28 mouse cellular contexts compared by ENCODE assay signal in genomic region chr17:25817662-25818061, GRCm38 (mm10). TPM values are rescaled to one million over a fixed set of nuclear protein-coding genes. Genes with fewer than 3 reads are reported as not detected.
DNase-seq lines count a peak whose midpoint lies in the region; ATAC-seq and TF ChIP-seq lines count a peak whose summit lies in the region.
"Had no signal": no experiment of that assay in that cellular context is flagged by ENCODE, and none has a peak within 500 bp of the region (broad histone marks: within the 10 kb centered on the region; RNA-seq: fewer than 3 reads in every experiment).

No protein-coding gene starts in this region.

- no peak overlapping the region for H3K4me2 ChIP-seq in forebrain, embryonic 11.5 days (ENCODE audit: low read depth, low read length, severe bottlenecking)
- no peak overlapping the region for H3K4me2 ChIP-seq in forebrain, postnatal 0 days (ENCODE audit: low read depth)
- no peak overlapping the region for H3K4me2 ChIP-seq in midbrain, embryonic 16.5 days (ENCODE audit: low read length)
- H3K4me2 ChIP-seq: embryonic facial prominence, embryonic 12.5 days; embryonic facial prominence, embryonic 15.5 days; forebrain, embryonic 12.5 days; forebrain, embryonic 15.5 days; heart, embryonic 13.5 days; hindbrain, embryonic 14.5 days had no signal

- WGBS in forebrain, embryonic 11.5 days, result 89% methylated on average over 11 of the region's 11 CpGs
- 88% methylated on average over 11 of the region's 11 CpGs for WGBS in forebrain, postnatal 0 days
- WGBS in midbrain, embryonic 16.5 days, result 90% methylated on average over 11 of the region's 11 CpGs

- ATAC-seq in forebrain, embryonic 11.5 days (replicated peaks; ENCODE audit: low FRiP score), result no peak
- no peak for ATAC-seq in forebrain, postnatal 0 days
- ATAC-seq in midbrain, embryonic 16.5 days, result no peak
- ATAC-seq: activated CD4-positive, CD25-positive, alpha-beta regulatory T cell, adult 4 months; forebrain, embryonic 15.5 days; hindbrain, postnatal 0 days; inflammation-experienced regulatory T-cells, adult 6 months; intestine, embryonic 16.5 days had no signal

- peak; percentile 75 for DNase-seq in adrenal gland, adult 2 months
- no peak for DNase-seq in adrenal gland, postnatal 4 days (ENCODE audit: low spot score in 2 of 2)
- peak; percentile 52 for DNase-seq in forebrain, embryonic 11.5 days (ENCODE audit: low spot score)
- DNase-seq in forebrain, postnatal 0 days, result no peak
- peak; percentile 33 for DNase-seq in testis, postnatal 10 days (ENCODE audit: low spot score)
- DNase-seq in testis, postnatal 14 days (ENCODE audit: low spot score), result no peak
- DNase-seq: adrenal gland, adult 8-10 months; B cell, adult 2 months; cerebellum, adult 11 months; cerebellum, adult 2 months; cerebellum, adult 9-11 months; gastrocnemius, postnatal 25 days; heart, adult 2 months; heart, postnatal 14 days; heart, postnatal 4 days; kidney, adult 18-20 months had no signal

- no peak overlapping the region for H3K4me3 ChIP-seq in forebrain, embryonic 11.5 days (ENCODE audit: low read depth, low read length)
- H3K4me3 ChIP-seq in forebrain, postnatal 0 days (ENCODE audit: low read depth, low read length), result no peak overlapping the region
- no peak overlapping the region for H3K4me3 ChIP-seq in midbrain, embryonic 16.5 days (ENCODE audit: low read depth, low read length)
- H3K4me3 ChIP-seq: embryonic facial prominence, embryonic 12.5 days; embryonic facial prominence, embryonic 15.5 days; forebrain, embryonic 12.5 days; forebrain, embryonic 15.5 days; heart, adult 2 months; heart, embryonic 10.5 days; heart, embryonic 13.5 days had no signal

- H3K4me1 ChIP-seq in forebrain, embryonic 11.5 days (replicated peaks; ENCODE audit: control insufficient read depth, insufficient read depth, low read length), result peaks cover 6% of the 10 kb centered on the region; the same call in 1 of the 2 replicates
- H3K4me1 ChIP-seq in forebrain, postnatal 0 days (ENCODE audit: insufficient read depth), result peaks cover 10% of the 10 kb centered on the region; the same call in 1 of the 2 replicates
- H3K4me1 ChIP-seq in midbrain, embryonic 16.5 days (ENCODE audit: control insufficient read depth, insufficient read depth, low read length), result peaks cover 9% of the 10 kb centered on the region
- H3K4me1 ChIP-seq: embryonic facial prominence, embryonic 12.5 days had no signal

- peaks cover 14% of the 10 kb centered on the region for H3K27me3 ChIP-seq in forebrain, embryonic 11.5 days (ENCODE audit: control insufficient read depth, insufficient read depth, low read length)
- no peaks in the 10 kb centered on the region for H3K27me3 ChIP-seq in forebrain, postnatal 0 days (ENCODE audit: insufficient read depth, low read length)
- peaks cover 11% of the 10 kb centered on the region for H3K27me3 ChIP-seq in midbrain, embryonic 16.5 days (ENCODE audit: control insufficient read depth, insufficient read depth, low read depth, low read length)

- H3K9ac ChIP-seq in forebrain, embryonic 11.5 days (ENCODE audit: low read length), result no peak overlapping the region
- no peak overlapping the region for H3K9ac ChIP-seq in forebrain, postnatal 0 days
- no peak overlapping the region for H3K9ac ChIP-seq in midbrain, embryonic 16.5 days (ENCODE audit: low read depth, low read length)
- H3K9ac ChIP-seq: embryonic facial prominence, embryonic 12.5 days; embryonic facial prominence, embryonic 15.5 days; forebrain, embryonic 12.5 days; forebrain, embryonic 15.5 days; heart, embryonic 13.5 days; hindbrain, embryonic 14.5 days had no signal

- no peaks in the 10 kb centered on the region for H3K9me3 ChIP-seq in forebrain, embryonic 11.5 days (ENCODE audit: control insufficient read depth, low read length)
- no peaks in the 10 kb centered on the region for H3K9me3 ChIP-seq in forebrain, postnatal 0 days (ENCODE audit: low read length)
- H3K9me3 ChIP-seq in midbrain, embryonic 16.5 days (replicated peaks; ENCODE audit: control insufficient read depth, low read length, poor library complexity, severe bottlenecking), result no peaks in the 10 kb centered on the region
- H3K9me3 ChIP-seq: embryonic facial prominence, embryonic 12.5 days; embryonic facial prominence, embryonic 15.5 days; forebrain, embryonic 12.5 days; forebrain, embryonic 15.5 days; heart, embryonic 10.5 days; heart, embryonic 13.5 days had no signal

- no peak overlapping the region for H3K27ac ChIP-seq in forebrain, embryonic 11.5 days (ENCODE audit: low read depth, low read length)
- no peak overlapping the region for H3K27ac ChIP-seq in forebrain, postnatal 0 days (ENCODE audit: low read depth, low read length)
- H3K27ac ChIP-seq in midbrain, embryonic 16.5 days (ENCODE audit: low read length), result no peak overlapping the region
- H3K27ac ChIP-seq: embryonic facial prominence, embryonic 12.5 days; embryonic facial prominence, embryonic 15.5 days; forebrain, embryonic 12.5 days; forebrain, embryonic 15.5 days; heart, adult 2 months; heart, embryonic 10.5 days; heart, embryonic 13.5 days; hindbrain, embryonic 14.5 days; hindbrain, postnatal 0 days had no signal

- no peaks in the 10 kb centered on the region for H3K36me3 ChIP-seq in forebrain, embryonic 11.5 days (ENCODE audit: control insufficient read depth, insufficient read depth, low read length)
- peaks cover 38% of the 10 kb centered on the region for H3K36me3 ChIP-seq in forebrain, postnatal 0 days (ENCODE audit: insufficient read depth)
- peaks cover 27% of the 10 kb centered on the region for H3K36me3 ChIP-seq in midbrain, embryonic 16.5 days (ENCODE audit: control insufficient read depth, insufficient read depth, low read length)
- H3K36me3 ChIP-seq: embryonic facial prominence, embryonic 12.5 days; embryonic facial prominence, embryonic 15.5 days; heart, embryonic 10.5 days; heart, embryonic 13.5 days had no signal

- no peak for TF ChIP-seq CTCF in forebrain, postnatal 0 days (IDR thresholded peaks at IDR 0.05; ENCODE audit: low read depth)

RNA-seq across cellular contexts. Expression of gene Wdr24, which starts 5.8 kb away (rescaled TPM):
- 10 to 100 TPM; 19.1 to 20.8 TPM for total RNA-seq in adrenal gland, adult 2 months (2021)
- 29.5 and 38.3 TPM in 2 replicates for polyA plus RNA-seq in adrenal gland, adult 2 months (2012; rRNA removed)
- 10 to 100 TPM; 27.8 to 31.0 TPM for total RNA-seq in adrenal gland, postnatal 4 days (2021)
- 28.4 and 33.6 TPM in 2 replicates for polyA plus RNA-seq in forebrain, embryonic 11.5 days (2014; fragmentation: Nextera tagmentation; extraction: Ambion mirVana)
- 36.5 and 37.5 TPM in 2 replicates for total RNA-seq in forebrain, postnatal 0 days (2014; rRNA removed)
- polyA plus RNA-seq in forebrain, postnatal 0 days (2015; fragmentation: Nextera tagmentation; extraction: Ambion mirVana), result 23.2 and 24.5 TPM in 2 replicates
- 32.7 and 33.5 TPM in 2 replicates for polyA plus RNA-seq in midbrain, embryonic 16.5 days (2015; fragmentation: Nextera tagmentation; extraction: Ambion mirVana)

RNA-seq across cellular contexts. Expression of gene Fbxl16, which starts 8.8 kb away (rescaled TPM):
- total RNA-seq in adrenal gland, adult 2 months (2021), result 10 to 100 TPM; 26.6 to 54.4 TPM
- polyA plus RNA-seq in adrenal gland, adult 2 months (2012; rRNA removed), result 60.7 and 90.6 TPM in 2 replicates
- 10 to 100 TPM; 24.8 to 26.9 TPM for total RNA-seq in adrenal gland, postnatal 4 days (2021)
- 13.6 and 14.4 TPM in 2 replicates for polyA plus RNA-seq in forebrain, embryonic 11.5 days (2014; fragmentation: Nextera tagmentation; extraction: Ambion mirVana)
- total RNA-seq in forebrain, postnatal 0 days (2014; rRNA removed), result 97.6 and 133 TPM in 2 replicates
- polyA plus RNA-seq in forebrain, postnatal 0 days (2015; fragmentation: Nextera tagmentation; extraction: Ambion mirVana), result 27.1 and 58.7 TPM in 2 replicates
- 45.6 and 52.4 TPM in 2 replicates for polyA plus RNA-seq in midbrain, embryonic 16.5 days (2015; fragmentation: Nextera tagmentation; extraction: Ambion mirVana)
- polyA plus RNA-seq: inflammation-experienced regulatory T-cells, adult 6 months had no signal

RNA-seq across cellular contexts. Expression of gene Jmjd8, which starts 11.0 kb away (rescaled TPM):
- 100 to 1,000 TPM in 1 of 2 experiments, 10 to 100 TPM in 1; 99.4 to 111 TPM for total RNA-seq in adrenal gland, adult 2 months (2021)
- polyA plus RNA-seq in adrenal gland, adult 2 months (2012; rRNA removed), result 99.1 and 121 TPM in 2 replicates
- 10 to 100 TPM; 72.9 to 81.8 TPM for total RNA-seq in adrenal gland, postnatal 4 days (2021)
- polyA plus RNA-seq in forebrain, embryonic 11.5 days (2014; fragmentation: Nextera tagmentation; extraction: Ambion mirVana), result 50.6 and 59.2 TPM in 2 replicates
- 44.3 and 52.2 TPM in 2 replicates for total RNA-seq in forebrain, postnatal 0 days (2014; rRNA removed)
- 46.7 and 49.5 TPM in 2 replicates for polyA plus RNA-seq in forebrain, postnatal 0 days (2015; fragmentation: Nextera tagmentation; extraction: Ambion mirVana)
- 52.0 and 60.4 TPM in 2 replicates for polyA plus RNA-seq in midbrain, embryonic 16.5 days (2015; fragmentation: Nextera tagmentation; extraction: Ambion mirVana)

RNA-seq across cellular contexts. Expression of gene Stub1, which starts 15.5 kb away (rescaled TPM):
- 100 to 1,000 TPM; 149 to 184 TPM for total RNA-seq in adrenal gland, adult 2 months (2021)
- 224 and 236 TPM in 2 replicates for polyA plus RNA-seq in adrenal gland, adult 2 months (2012; rRNA removed)
- total RNA-seq in adrenal gland, postnatal 4 days (2021), result 100 to 1,000 TPM; 210 to 213 TPM
- polyA plus RNA-seq in forebrain, embryonic 11.5 days (2014; fragmentation: Nextera tagmentation; extraction: Ambion mirVana), result 322 and 358 TPM in 2 replicates
- total RNA-seq in forebrain, postnatal 0 days (2014; rRNA removed), result 237 and 238 TPM in 2 replicates
- 314 and 324 TPM in 2 replicates for polyA plus RNA-seq in forebrain, postnatal 0 days (2015; fragmentation: Nextera tagmentation; extraction: Ambion mirVana)
- 358 and 382 TPM in 2 replicates for polyA plus RNA-seq in midbrain, embryonic 16.5 days (2015; fragmentation: Nextera tagmentation; extraction: Ambion mirVana)

RNA-seq across cellular contexts. Expression of gene Rhbdl1, which starts 19.4 kb away (rescaled TPM):
- total RNA-seq in adrenal gland, adult 2 months (2021), result 10 to 100 TPM in 1 of 2 experiments, 1 to 10 TPM in 1; 9.8 to 47.1 TPM
- polyA plus RNA-seq in adrenal gland, adult 2 months (2012; rRNA removed), result 88.1 and 142 TPM in 2 replicates
- total RNA-seq in adrenal gland, postnatal 4 days (2021), result 10 to 100 TPM; 19.3 to 21.4 TPM
- 2.1 and 2.7 TPM in 2 replicates for polyA plus RNA-seq in forebrain, embryonic 11.5 days (2014; fragmentation: Nextera tagmentation; extraction: Ambion mirVana)
- 85.4 and 90.7 TPM in 2 replicates for total RNA-seq in forebrain, postnatal 0 days (2014; rRNA removed)
- 77.6 and 83.3 TPM in 2 replicates for polyA plus RNA-seq in forebrain, postnatal 0 days (2015; fragmentation: Nextera tagmentation; extraction: Ambion mirVana)
- polyA plus RNA-seq in midbrain, embryonic 16.5 days (2015; fragmentation: Nextera tagmentation; extraction: Ambion mirVana), result 59.3 and 66.1 TPM in 2 replicates

Comparison
In these comparisons a context has a peak if more than half of its experiments do, and no peak if none do; other contexts are left out.
1. DNase-seq: peak in adrenal gland, adult 2 months (single experiment), forebrain, embryonic 11.5 days (single experiment) and testis, postnatal 10 days (single experiment); none in adrenal gland, postnatal 4 days (0 of 2), forebrain, postnatal 0 days (single experiment) and testis, postnatal 14 days (single experiment).